Mouse (Mus musculus) liver, embryonic 11.5 days (tissue): Measurements from ENCODE around the gene Tas1r3. TPM values are rescaled to one million over a fixed set of nuclear protein-coding genes. Genes with fewer than 3 reads are reported as not detected.
A peak's percentile ranks its signal among the peaks of the same experiment; 100 is the strongest.

Experiments used
- ATAC-seq: fragments of 200-750 bp; cut with Nextera tagmentation; replicated peaks from 2 replicates; pipeline ENCODE4 v1.8.0; 2017; ENCODE audit warnings: moderate number of reproducible peaks, mild to moderate bottlenecking, moderate TSS enrichment, moderate library complexity; ENCODE audit not compliant: low FRiP score
- DNase-seq: peaks from one replicate; pipeline ENCODE4 v3.0.0-alpha.2; 2017; ENCODE audit warnings: low spot score
- H3K27ac ChIP-seq: fragments of 300-500 bp; sonication (generic); 2 replicates; pipeline ENCODE4 v1.5.1; 2014; ENCODE audit warnings: mild to moderate bottlenecking, low read depth, low read length, control low read depth
- H3K27me3 ChIP-seq: fragments of 300-500 bp; sonication (generic); replicated peaks from 2 replicates; pipeline ENCODE4 v1.6.1; 2014; ENCODE audit warnings: low read length, mixed read lengths; ENCODE audit not compliant: control insufficient read depth, insufficient read depth
- H3K36me3 ChIP-seq: fragments of 300-500 bp; sonication (generic); 2 replicates; pipeline ENCODE4 v1.6.1; 2014; ENCODE audit warnings: mild to moderate bottlenecking, low read length, moderate library complexity, mixed read lengths; ENCODE audit not compliant: control insufficient read depth, insufficient read depth
- H3K4me1 ChIP-seq: fragments of 300-500 bp; sonication (generic); replicated peaks from 2 replicates; pipeline ENCODE4 v1.6.1; 2014; ENCODE audit warnings: low read length, mixed read lengths; ENCODE audit not compliant: control insufficient read depth, insufficient read depth
- H3K4me2 ChIP-seq: fragments of 300-500 bp; sonication (generic); 2 replicates; pipeline ENCODE4 v1.6.1; 2014; ENCODE audit warnings: mild to moderate bottlenecking, control low read depth, moderate library complexity
- H3K4me3 ChIP-seq: fragments of 300-500 bp; sonication (generic); 2 replicates; pipeline ENCODE4 v1.5.1; 2014; ENCODE audit warnings: low read depth, low read length, control low read depth
- H3K9ac ChIP-seq: fragments of 300-500 bp; sonication (generic); 2 replicates; pipeline ENCODE4 v1.6.1; 2014; ENCODE audit warnings: low read depth, low read length, control low read depth
- H3K9me3 ChIP-seq: fragments of 300-500 bp; sonication (generic); 2 replicates; pipeline ENCODE4 v1.6.1; 2016; ENCODE audit warnings: low read length, inconsistent platforms, mixed read lengths; ENCODE audit not compliant: control insufficient read depth
- WGBS: fragments of 180-500 bp; shearing (Covaris S2); extraction: QIAGEN DNeasy Blood & Tissue Kit; methylation state at CpG from one replicate; pipeline ENCODE4 v1.1.7; 2014; 5-methylcytosine and 5-hydroxymethylcytosine counted together
- polyA plus RNA-seq: library from polyadenylated mRNA; unstranded; fragments of >200 nt; fragmentation: Nextera tagmentation; extraction: Ambion mirVana; gene quantifications from 2 replicates; pipeline ENCODE4 v1.2.1, GENCODE M21; 2014

Tas1r3 gene
- polyA plus RNA-seq, 1 experiment from 2014 or later: 0.22 TPM

GRCm38 (mm10) chr4:155833234-155833633, 29.9 kb downstream of the Tas1r3 start:
- Histone ChIP-seq H3K9me3 (no peaks in the 10 kb centered on the region), H3K4me2 (peak overlapping the region; percentile 97), H3K27me3 (no peaks in the 10 kb centered on the region), H3K4me3 (no peak overlapping the region), H3K36me3 (0 out of 2 replicates have a peak, but pooled peaks cover 5% of the 10 kb centered on the region), H3K4me1 (peaks cover 20% of the 10 kb centered on the region), H3K27ac (no peak overlapping the region), H3K9ac (no peak overlapping the region)
- no peak for DNase-seq
- WGBS: 80% methylated on average over 4 of the region's 4 CpGs
- ATAC-seq: no peak

- Histone ChIP-seq H3K9ac (peak overlapping the region; percentile 90), H3K27ac (peak overlapping the region; percentile 85), H3K4me1 (peaks cover 20% of the 10 kb centered on the region), H3K4me3 (peak overlapping the region; percentile 93), H3K27me3 (no peaks in the 10 kb centered on the region), H3K36me3 (peaks cover 7% of the 10 kb centered on the region; the same call in 1 of the 2 replicates), H3K9me3 (no peaks in the 10 kb centered on the region), H3K4me2 (peak overlapping the region; percentile 97)
- DNase-seq: no peak
- WGBS: 50% methylated on average over 10 of the region's 10 CpGs
- no peak for ATAC-seq
Measured at GRCm38 (mm10) chr4:155832321-155832720, 30.8 kb downstream of the Tas1r3 start.

- H3K9ac ChIP-seq: peak overlapping the region; percentile 90
- no peaks in the 10 kb centered on the region for H3K27me3 ChIP-seq
- peak overlapping the region; percentile 93 for H3K4me3 ChIP-seq
- H3K36me3 ChIP-seq: peaks cover 11% of the 10 kb centered on the region; the same call in 1 of the 2 replicates
- peaks cover 20% of the 10 kb centered on the region for H3K4me1 ChIP-seq
- ATAC-seq (peak; percentile 7), DNase-seq (no peak)
- WGBS: under 1% methylated on average over 25 of the region's 25 CpGs
- no peaks in the 10 kb centered on the region for H3K9me3 ChIP-seq
- peak overlapping the region; percentile 97 for H3K4me2 ChIP-seq
- H3K27ac ChIP-seq: peak overlapping the region; percentile 85
Measured at GRCm38 (mm10) chr4:155831831-155832230, 31.3 kb downstream of the Tas1r3 start.

- peak; percentile 95 for ATAC-seq
- peak within 1 kb of the TSS; percentile 85 for H3K27ac ChIP-seq
- peak; percentile 96 for DNase-seq
- H3K4me1 ChIP-seq: peaks cover 20% of the 10 kb centered on the region
- no peaks in the 10 kb centered on the region for H3K27me3 ChIP-seq
- peaks cover 13% of the 10 kb centered on the region; the same call in 1 of the 2 replicates for H3K36me3 ChIP-seq
- H3K9ac ChIP-seq: peak within 1 kb of the TSS; percentile 90
- peak within 1 kb of the TSS; percentile 93 for H3K4me3 ChIP-seq
- no peaks in the 10 kb centered on the region for H3K9me3 ChIP-seq
- H3K4me2 ChIP-seq: peak within 1 kb of the TSS; percentile 97
- under 1% methylated on average over 49 of the region's 49 CpGs for WGBS
Measured at GRCm38 (mm10) chr4:155831205-155831766, 31.9 kb downstream of the Tas1r3 start, which contains the start of gene Aurkaip1. Aurkaip1 (plus strand) TSS chr4:155831272.

- WGBS: 50% methylated on average over 8 of the region's 8 CpGs
- Histone ChIP-seq H3K27ac (no peak overlapping the region), H3K4me3 (peak overlapping the region; percentile 93), H3K27me3 (no peaks in the 10 kb centered on the region), H3K4me2 (peak overlapping the region; percentile 97), H3K36me3 (peaks cover 13% of the 10 kb centered on the region; the same call in 1 of the 2 replicates), H3K9me3 (no peaks in the 10 kb centered on the region), H3K9ac (no peak overlapping the region), H3K4me1 (peaks cover 20% of the 10 kb centered on the region)
- DNase-seq (no peak), ATAC-seq (no peak)
Measured at GRCm38 (mm10) chr4:155830596-155830995, 32.6 kb downstream of the Tas1r3 start.

- Histone ChIP-seq H3K9ac (no peak overlapping the region), H3K36me3 (peaks cover 19% of the 10 kb centered on the region; the same call in 1 of the 2 replicates), H3K27ac (no peak overlapping the region), H3K4me1 (peaks cover 20% of the 10 kb centered on the region), H3K9me3 (no peaks in the 10 kb centered on the region), H3K27me3 (no peaks in the 10 kb centered on the region), H3K4me2 (no peak overlapping the region), H3K4me3 (peak overlapping the region; percentile 0; the same call in 1 of the 2 replicates)
- no peak for DNase-seq
- ATAC-seq: no peak
- WGBS: 93% methylated on average over 4 of the region's 4 CpGs
Measured at GRCm38 (mm10) chr4:155829866-155830265, 33.3 kb downstream of the Tas1r3 start.

GRCm38 (mm10) chr4:155823443-155823842, 39.7 kb downstream of the Tas1r3 start:
- ATAC-seq: no peak
- no peaks in the 10 kb centered on the region for H3K27me3 ChIP-seq
- peaks cover 59% of the 10 kb centered on the region for H3K36me3 ChIP-seq
- no peak overlapping the region for H3K4me3 ChIP-seq
- no peak overlapping the region for H3K4me2 ChIP-seq
- no peak overlapping the region for H3K9ac ChIP-seq
- DNase-seq: no peak
- H3K9me3 ChIP-seq: no peaks in the 10 kb centered on the region
- WGBS: 96% methylated on average over 16 of the region's 16 CpGs
- no peak overlapping the region for H3K27ac ChIP-seq
- no peaks in the 10 kb centered on the region for H3K4me1 ChIP-seq

GRCm38 (mm10) chr4:155821025-155821424, 42.1 kb downstream of the Tas1r3 start:
- 80% methylated on average over 7 of the region's 7 CpGs for WGBS
- Histone ChIP-seq H3K27ac (no peak overlapping the region), H3K4me2 (no peak overlapping the region), H3K27me3 (no peaks in the 10 kb centered on the region), H3K36me3 (peaks cover 72% of the 10 kb centered on the region), H3K9me3 (no peaks in the 10 kb centered on the region), H3K9ac (no peak overlapping the region), H3K4me3 (no peak overlapping the region), H3K4me1 (no peaks in the 10 kb centered on the region)
- no peak for DNase-seq
- ATAC-seq: no peak

- H3K9me3 ChIP-seq: no peaks in the 10 kb centered on the region
- H3K4me3 ChIP-seq: no peak overlapping the region
- no peak for DNase-seq
- H3K9ac ChIP-seq: no peak overlapping the region
- no peaks in the 10 kb centered on the region for H3K27me3 ChIP-seq
- no peak for ATAC-seq
- 88% methylated on average over 4 of the region's 4 CpGs for WGBS
- no peak overlapping the region for H3K27ac ChIP-seq
- H3K4me2 ChIP-seq: no peak overlapping the region
- H3K4me1 ChIP-seq: peaks cover 11% of the 10 kb centered on the region; the same call in 1 of the 2 replicates
- H3K36me3 ChIP-seq: peaks cover 60% of the 10 kb centered on the region
Measured at GRCm38 (mm10) chr4:155817533-155817932, 45.6 kb downstream of the Tas1r3 start.
